32 mouse cellular contexts compared by ENCODE assay signal in the genomic region with DNA sequence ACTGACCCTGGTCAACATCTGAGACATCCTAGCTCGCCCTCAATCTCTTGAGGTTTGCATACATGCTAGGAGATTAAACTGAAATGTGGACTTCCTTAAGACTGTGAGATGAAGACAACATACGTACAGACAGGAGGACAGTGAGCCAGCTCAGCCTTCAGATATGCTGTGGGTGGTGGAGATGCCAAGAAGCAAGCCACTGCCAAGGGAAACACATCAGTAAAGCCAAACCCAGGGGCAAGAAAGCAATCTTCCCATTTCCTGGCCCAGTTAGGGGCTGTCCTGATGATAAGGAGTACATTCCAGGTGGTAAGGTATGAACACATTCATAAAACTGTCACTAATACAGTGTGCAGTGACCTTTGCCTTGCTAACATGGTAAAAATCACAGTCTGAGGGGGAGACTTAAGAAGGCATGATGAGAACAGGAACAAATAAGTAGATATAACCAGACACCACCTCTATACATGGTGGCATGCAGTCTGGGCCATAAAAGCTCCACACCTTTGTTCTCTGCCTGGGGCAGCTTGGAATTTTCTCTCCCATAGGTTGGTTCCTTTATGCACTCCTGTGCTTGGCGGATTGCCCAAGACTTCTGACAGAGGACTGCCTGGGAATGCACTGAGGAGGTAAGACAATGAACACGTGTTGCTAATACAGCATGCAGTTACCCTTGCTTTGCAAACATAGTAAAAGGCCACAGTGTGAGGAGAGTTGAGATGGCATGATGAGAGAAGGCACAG. TPM values are rescaled to one million over a fixed set of nuclear protein-coding genes. Genes with fewer than 3 reads are reported as not detected.
DNase-seq lines count a peak whose midpoint lies in the region; ATAC-seq and TF ChIP-seq lines count a peak whose summit lies in the region.
"Had no signal": no experiment of that assay in that cellular context is flagged by ENCODE, and none has a peak within 500 bp of the region (broad histone marks: within the 10 kb centered on the region; RNA-seq: fewer than 3 reads in every experiment).

No protein-coding gene starts in this region.

- no peak for TF ChIP-seq POLR2A in heart, adult 2 months (IDR thresholded peaks at IDR 0.05; ENCODE audit: insufficient read depth, low read depth, low read length)
- no peak for TF ChIP-seq POLR2A in lung, adult 2 months (IDR thresholded peaks at IDR 0.05; ENCODE audit: borderline replicate concordance, extremely low read depth, low read depth, low read length)

- no peaks in the 10 kb centered on the region for H3K9me3 ChIP-seq in intestine, embryonic 16.5 days (ENCODE audit: control insufficient read depth, low read length)
- no peaks in the 10 kb centered on the region for H3K9me3 ChIP-seq in hindbrain, embryonic 12.5 days (replicated peaks)
- H3K9me3 ChIP-seq: embryonic facial prominence, embryonic 12.5 days; G1E; heart, embryonic 12.5 days; hindbrain, embryonic 10.5 days; limb, embryonic 15.5 days; neural tube, embryonic 12.5 days had no signal

- H3K9ac ChIP-seq in heart, adult 2 months (ENCODE audit: low read depth, low read length), result no peak overlapping the region
- H3K9ac ChIP-seq in intestine, embryonic 16.5 days (ENCODE audit: low read depth, low read length), result no peak overlapping the region
- no peak overlapping the region for H3K9ac ChIP-seq in hindbrain, embryonic 12.5 days
- H3K9ac ChIP-seq: embryonic facial prominence, embryonic 12.5 days; heart, embryonic 12.5 days; limb, embryonic 15.5 days; liver, embryonic 14.5 days; neural tube, embryonic 12.5 days had no signal

- no peaks in the 10 kb centered on the region for H3K4me1 ChIP-seq in heart, adult 2 months (ENCODE audit: control insufficient read depth, insufficient read depth, low read length)
- H3K4me1 ChIP-seq in lung, adult 2 months (ENCODE audit: control insufficient read depth, insufficient read depth, low read length), result no peaks in the 10 kb centered on the region; the same call in 1 of the 2 replicates
- peaks cover 7% of the 10 kb centered on the region for H3K4me1 ChIP-seq in intestine, embryonic 16.5 days (ENCODE audit: control insufficient read depth, insufficient read depth, low read length)
- no peaks in the 10 kb centered on the region for H3K4me1 ChIP-seq in hindbrain, embryonic 12.5 days
- H3K4me1 ChIP-seq: embryonic facial prominence, embryonic 12.5 days; hindbrain, embryonic 10.5 days; neural tube, embryonic 12.5 days had no signal

- H3K4me2 ChIP-seq in intestine, embryonic 16.5 days (ENCODE audit: low read depth, low read length), result no peak overlapping the region
- no peak overlapping the region for H3K4me2 ChIP-seq in hindbrain, embryonic 12.5 days (replicated peaks)
- H3K4me2 ChIP-seq: embryonic facial prominence, embryonic 12.5 days; heart, embryonic 12.5 days; limb, embryonic 15.5 days; neural tube, embryonic 12.5 days had no signal

- DNase-seq in heart, adult 11 months, result peak; percentile 48
- no peak for DNase-seq in heart, adult 2 months
- peak; percentile 26 for DNase-seq in lung, postnatal 36 days
- DNase-seq in lung, adult 2 months, result no peak
- DNase-seq in right cerebral cortex, postnatal 4 days, result no peak
- no peak for DNase-seq in B cell, adult 2 months
- DNase-seq: adrenal gland, adult 2 months; cerebellum, adult 11-12 months; cerebellum, postnatal 14 days; heart, postnatal 10 days; kidney, adult 9 months; kidney, postnatal 36 days; layer of hippocampus, adult 9-11 months; lung, postnatal 10 days; midbrain, embryonic 14.5 days; retina, postnatal 1 day; right cerebral cortex, postnatal 25 days; thymus, adult 18-20 months; thymus, postnatal 4 days had no signal

- TF ChIP-seq EP300 in heart, adult 2 months (IDR thresholded peaks at IDR 0.05; ENCODE audit: insufficient read depth, low read depth, low read length), result no peak

- peak; percentile 98 for ATAC-seq in intestine, embryonic 16.5 days
- no peak for ATAC-seq in hindbrain, embryonic 12.5 days (ENCODE audit: low FRiP score)
- ATAC-seq: forebrain, embryonic 14.5 days had no signal

- no peaks in the 10 kb centered on the region for H3K36me3 ChIP-seq in heart, adult 2 months (ENCODE audit: control insufficient read depth, insufficient read depth, low read length)
- no peaks in the 10 kb centered on the region for H3K36me3 ChIP-seq in intestine, embryonic 16.5 days (ENCODE audit: control insufficient read depth, insufficient read depth, low read length)
- no peaks in the 10 kb centered on the region for H3K36me3 ChIP-seq in hindbrain, embryonic 12.5 days
- H3K36me3 ChIP-seq: embryonic facial prominence, embryonic 12.5 days; G1E; heart, embryonic 12.5 days; hindbrain, embryonic 10.5 days; limb, embryonic 15.5 days; neural tube, embryonic 12.5 days had no signal

- H3K79me2 ChIP-seq in heart, adult 2 months (replicated peaks; ENCODE audit: control insufficient read depth, insufficient read depth, low read length), result no peaks in the 10 kb centered on the region

- H3K4me3 ChIP-seq in heart, adult 2 months, result no peak overlapping the region
- no peak overlapping the region for H3K4me3 ChIP-seq in lung, adult 2 months (replicated peaks; ENCODE audit: extremely low read depth, low read depth, low read length)
- no peak overlapping the region for H3K4me3 ChIP-seq in intestine, embryonic 16.5 days (ENCODE audit: low read length)
- H3K4me3 ChIP-seq in hindbrain, embryonic 12.5 days, result no peak overlapping the region
- H3K4me3 ChIP-seq: embryonic facial prominence, embryonic 12.5 days; erythroblast, embryonic 14.5 days; heart, embryonic 12.5 days; hindbrain, embryonic 10.5 days; limb, embryonic 15.5 days; neural tube, embryonic 12.5 days had no signal

- no peaks in the 10 kb centered on the region for H3K27me3 ChIP-seq in heart, adult 2 months (ENCODE audit: control insufficient read depth, insufficient read depth, low read length)
- no peaks in the 10 kb centered on the region for H3K27me3 ChIP-seq in intestine, embryonic 16.5 days (replicated peaks; ENCODE audit: control insufficient read depth, insufficient read depth, low read length)
- H3K27me3 ChIP-seq in hindbrain, embryonic 12.5 days, result no peaks in the 10 kb centered on the region
- H3K27me3 ChIP-seq: embryonic facial prominence, embryonic 12.5 days; neural tube, embryonic 12.5 days had no signal

- intact Hi-C loops in heart, adult 2 months (cut with DNase I), result loop anchor here (10.0 kb wide), 2 partner anchors 425 to 515 kb away; no protein-coding TSS in a partner anchor

- no peak overlapping the region for H3K27ac ChIP-seq in heart, adult 2 months
- H3K27ac ChIP-seq in intestine, embryonic 16.5 days (ENCODE audit: low read length), result peak overlapping the region; percentile 7; the same call in 1 of the 2 replicates
- no peak overlapping the region for H3K27ac ChIP-seq in hindbrain, embryonic 12.5 days
- H3K27ac ChIP-seq: embryonic facial prominence, embryonic 12.5 days; hindbrain, embryonic 10.5 days; limb, embryonic 15.5 days; liver, embryonic 14.5 days; neural tube, embryonic 12.5 days had no signal

- TF ChIP-seq CTCF in heart, adult 2 months (IDR thresholded peaks at IDR 0.05), result no peak
- TF ChIP-seq CTCF in lung, adult 2 months (IDR thresholded peaks at IDR 0.05; ENCODE audit: insufficient read depth, low read length), result no peak

- WGBS in heart, adult 2 months, result 66% methylated on average over 4 of the region's 4 CpGs
- WGBS in lung, adult 2 months, result 67% methylated on average over 4 of the region's 4 CpGs
- 54% methylated on average over 4 of the region's 4 CpGs for WGBS in intestine, embryonic 16.5 days
- 70% methylated on average over 4 of the region's 4 CpGs for WGBS in hindbrain, embryonic 12.5 days

RNA-seq across cellular contexts. Expression of gene Aldh3a1, which starts 7.5 kb away (rescaled TPM):
- total RNA-seq in heart, adult 2 months (2021), result 1 to 10 TPM; 1.0 to 1.6 TPM
- 1.1 and 3.3 TPM in 2 replicates for polyA plus RNA-seq in heart, adult 2 months (2012; rRNA removed)
- 13.4 and 130 TPM in 2 replicates for polyA plus RNA-seq in lung, adult 2 months (2012; rRNA removed)
- polyA plus RNA-seq in intestine, embryonic 16.5 days (2015; fragmentation: Nextera tagmentation; extraction: Ambion mirVana), result 0.07 and 0.12 TPM in 2 replicates
- not detected in 2 replicates for polyA plus RNA-seq in hindbrain, embryonic 12.5 days (2016; fragmentation: Nextera tagmentation; extraction: Ambion mirVana)
- total RNA-seq: granulocyte monocyte progenitor cell, adult 5-6 weeks; megakaryocyte-erythroid progenitor cell, adult 5-6 weeks had no signal
- polyA plus RNA-seq: erythroblast, embryonic 14.5 days; forebrain, embryonic 14.5 days; G1E; heart, embryonic 12.5 days; hindbrain, embryonic 10.5 days; neural tube, embryonic 12.5 days had no signal

RNA-seq across cellular contexts. Expression of gene Usp22, which starts 24.9 kb away (rescaled TPM):
- total RNA-seq in heart, adult 2 months (2021), result 10 to 100 TPM; 21.7 to 27.1 TPM
- 22.6 and 26.7 TPM in 2 replicates for polyA plus RNA-seq in heart, adult 2 months (2012; rRNA removed)
- 37.6 and 43.6 TPM in 2 replicates for polyA plus RNA-seq in lung, adult 2 months (2012; rRNA removed)
- 72.5 and 80.2 TPM in 2 replicates for polyA plus RNA-seq in intestine, embryonic 16.5 days (2015; fragmentation: Nextera tagmentation; extraction: Ambion mirVana)
- polyA plus RNA-seq in hindbrain, embryonic 12.5 days (2016; fragmentation: Nextera tagmentation; extraction: Ambion mirVana), result 344 and 354 TPM in 2 replicates

Comparison
In these comparisons a context has a peak if more than half of its experiments do, and no peak if none do; other contexts are left out.
1. DNase-seq: peak in heart, adult 11 months (single experiment) and lung, postnatal 36 days (single experiment); none in heart, adult 2 months (0 of 2), lung, adult 2 months (single experiment), right cerebral cortex, postnatal 4 days (single experiment) and B cell, adult 2 months (0 of 2).